Mouse (Mus musculus) ES-Bruce4 (cell line): Measurements from ENCODE around the gene Snx30. TPM values are rescaled to one million over a fixed set of nuclear protein-coding genes. Genes with fewer than 3 reads are reported as not detected.
A peak's percentile ranks its signal among the peaks of the same experiment; 100 is the strongest.

ENCODE experiments used
- H3K27ac ChIP-seq: 2 replicates; pipeline ENCODE4 v1.5.1; 2012; ENCODE audit warnings: low read length, inconsistent platforms; ENCODE audit not compliant: insufficient read depth
- H3K27me3 ChIP-seq: 2 replicates; pipeline ENCODE4 v1.6.1; 2012; ENCODE audit warnings: mild to moderate bottlenecking, low read length, inconsistent platforms; ENCODE audit not compliant: control insufficient read depth, poor library complexity, insufficient read depth, severe bottlenecking
- H3K36me3 ChIP-seq: 2 replicates; pipeline ENCODE4 v1.6.1; 2012; ENCODE audit warnings: inconsistent platforms, mild to moderate bottlenecking, low read length, moderate library complexity; ENCODE audit not compliant: control insufficient read depth, poor library complexity, insufficient read depth, severe bottlenecking
- H3K4me1 ChIP-seq: one replicate; pipeline ENCODE4 v1.8.1; 2011; ENCODE audit warnings: low read length; ENCODE audit not compliant: control insufficient read depth, insufficient read depth
- H3K4me3 ChIP-seq: 2 replicates; pipeline ENCODE4 v1.5.1; 2011; ENCODE audit warnings: low read depth, mild to moderate bottlenecking, low read length
- H3K9ac ChIP-seq: 2 replicates; pipeline ENCODE4 v1.6.1; 2012; ENCODE audit warnings: low read depth, mild to moderate bottlenecking, inconsistent platforms; ENCODE audit not compliant: poor library complexity, severe bottlenecking
- H3K9me3 ChIP-seq: replicated peaks from 2 replicates; pipeline ENCODE4 v1.6.1; 2012; ENCODE audit warnings: mild to moderate bottlenecking, low read length, inconsistent platforms; ENCODE audit not compliant: control insufficient read depth, poor library complexity, insufficient read depth, severe bottlenecking
- CTCF ChIP-seq: IDR thresholded peaks from one replicate; pipeline ENCODE4 v1.8.1; 2011; ENCODE audit warnings: low read depth, low read length
- EP300 ChIP-seq: IDR thresholded peaks from 2 replicates; pipeline ENCODE4 v1.6.1; 2011; ENCODE audit warnings: low read depth, low read length; ENCODE audit not compliant: insufficient read depth
- POLR2A ChIP-seq: IDR thresholded peaks from one replicate; pipeline ENCODE4 v1.8.1; 2011; ENCODE audit warnings: low read length; ENCODE audit not compliant: insufficient read depth
- polyA plus RNA-seq: library from polyadenylated mRNA; stranded (reverse); fragments of >200 nt; gene quantifications from 2 replicates; pipeline ENCODE4 v1.2.4, GENCODE M21; 2011; ENCODE audit warnings: low read depth; ENCODE audit not compliant: missing spikeins, insufficient read depth, insufficient read length

Snx30 gene
- polyA plus RNA-seq, 1 experiment, result 23.1 TPM

DNA sequence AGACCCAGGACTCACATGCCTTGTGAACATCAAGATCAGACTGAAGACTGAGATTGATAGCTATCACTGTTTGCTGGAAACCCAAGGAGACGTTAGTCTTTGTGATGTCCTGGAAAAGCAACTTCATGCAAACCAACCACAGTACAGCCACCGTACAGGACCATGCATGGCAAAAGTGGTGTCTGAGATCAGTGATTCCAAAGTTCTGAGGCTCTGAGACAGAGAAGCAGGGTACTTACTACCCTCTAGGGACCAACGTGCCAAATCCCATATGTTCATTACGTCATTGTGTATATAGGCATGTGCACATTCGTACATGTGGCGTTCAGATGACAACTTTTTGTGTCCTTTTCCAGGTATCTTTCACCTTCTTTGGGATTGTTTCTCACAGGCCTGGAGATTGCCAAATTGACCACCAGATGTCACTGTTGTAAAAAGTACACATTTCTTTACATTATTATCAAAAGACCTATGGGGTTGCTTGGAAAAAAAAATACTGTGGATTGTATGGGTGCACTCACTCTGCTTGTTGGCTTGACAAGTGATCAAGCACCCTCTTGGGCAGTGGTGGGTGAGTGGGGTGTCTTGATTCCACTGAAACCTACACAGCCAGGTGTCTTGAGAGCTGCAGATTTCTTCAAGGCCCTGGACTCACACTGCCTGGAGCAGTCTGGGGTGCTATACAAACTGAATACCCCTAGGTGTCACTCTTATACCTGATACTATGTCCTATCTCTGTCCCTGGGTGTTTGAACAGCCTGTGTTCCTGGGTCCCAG lies 127.1 kb downstream of the Snx30 start:
- no peaks in the 10 kb centered on the region for H3K27me3 ChIP-seq
- no peak overlapping the region for H3K9ac ChIP-seq
- no peak overlapping the region for H3K4me3 ChIP-seq
- no peak for TF ChIP-seq POLR2A
- TF ChIP-seq CTCF, result peak; percentile 32
- TF ChIP-seq EP300, result no peak
- H3K4me1 ChIP-seq, result no peaks in the 10 kb centered on the region
- H3K27ac ChIP-seq, result no peak overlapping the region
- no peaks in the 10 kb centered on the region for H3K36me3 ChIP-seq
- H3K9me3 ChIP-seq, result no peaks in the 10 kb centered on the region

- Histone ChIP-seq H3K4me3 (no peak overlapping the region), H3K27me3 (no peaks in the 10 kb centered on the region), H3K9me3 (no peaks in the 10 kb centered on the region), H3K27ac (no peak overlapping the region), H3K36me3 (no peaks in the 10 kb centered on the region), H3K9ac (no peak overlapping the region), H3K4me1 (no peaks in the 10 kb centered on the region)
- TF ChIP-seq POLR2A (no peak), CTCF (no peak), EP300 (no peak)
These were observed 131.9 kb downstream of the Snx30 start for GRCm38 (mm10) chr4:59937543-59937942.

Other genes with a start within 250 kb of the Snx30 start
- 21.1 and 27.3 TPM in 2 replicates for gene Hsdl2, start 224.3 kb upstream of the Snx30 start, polyA plus RNA-seq
- 15.8 and 16.3 TPM in 2 replicates for gene E130308A19Rik, start 179.6 kb upstream of the Snx30 start, polyA plus RNA-seq
- gene Inip, start 4.3 kb upstream of the Snx30 start, polyA plus RNA-seq, result 42.3 and 42.7 TPM in 2 replicates
- not detected in 2 replicates for gene Slc46a2, start 109.2 kb downstream of the Snx30 start, polyA plus RNA-seq
- gene Mup4, start 154.9 kb downstream of the Snx30 start, polyA plus RNA-seq, result not detected in 2 replicates
- 15.3 and 19.4 TPM in 2 replicates for gene Mup6, start 158.5 kb downstream of the Snx30 start, polyA plus RNA-seq